Mouse (Mus musculus) kidney, adult 2 months (tissue): ENCODE measurements around the gene Cdh18. TPM values are rescaled to one million over a fixed set of nuclear protein-coding genes. Genes with fewer than 3 reads are reported as not detected.

Experiments used
- DNase-seq: peaks from one replicate; pipeline ENCODE4 v3.0.0; 2021
- H3K27ac ChIP-seq: fragments of 200-500 bp; 2 replicates; pipeline ENCODE4 v1.5.1; 2012; ENCODE audit warnings: low read depth, low read length, control low read depth, inconsistent platforms; ENCODE audit not compliant: insufficient read depth
- H3K27me3 ChIP-seq: fragments of 200-500 bp; replicated peaks from 2 replicates; pipeline ENCODE4 v1.6.1; 2012; ENCODE audit warnings: mild to moderate bottlenecking, moderate library complexity, low read length, inconsistent platforms; ENCODE audit not compliant: control insufficient read depth, insufficient read depth
- H3K36me3 ChIP-seq: fragments of 200-500 bp; 2 replicates; pipeline ENCODE4 v1.6.1; 2012; ENCODE audit warnings: mild to moderate bottlenecking, moderate library complexity, low read length, inconsistent platforms; ENCODE audit not compliant: control insufficient read depth, insufficient read depth
- H3K4me1 ChIP-seq: fragments of 200-500 bp; 2 replicates; pipeline ENCODE4 v1.6.1; 2011; ENCODE audit warnings: low read length; ENCODE audit not compliant: control insufficient read depth, insufficient read depth
- H3K4me3 ChIP-seq: fragments of 200-500 bp; 2 replicates; pipeline ENCODE4 v1.5.1; 2011; ENCODE audit warnings: mild to moderate bottlenecking, low read depth, low read length, control low read depth; ENCODE audit not compliant: insufficient read depth
- CTCF ChIP-seq: fragments of 200-500 bp; conservative IDR thresholded peaks from 2 replicates; pipeline ENCODE4 v1.5.1; 2011; ENCODE audit warnings: low read depth, mild to moderate bottlenecking, control low read depth, low read length, moderate library complexity, mixed read lengths; ENCODE audit not compliant: insufficient read depth, insufficient read length
- POLR2A ChIP-seq: fragments of 200-500 bp; IDR thresholded peaks from one replicate; pipeline ENCODE4 v1.6.1; 2011; ENCODE audit warnings: low read depth, low read length, control low read depth
- whole genome bisulfite sequencing: fragments of 180-500 bp; shearing (Covaris S2); methylation state at CpG from one replicate; pipeline ENCODE4 v1.1.7; 2018; 5-methylcytosine and 5-hydroxymethylcytosine counted together
- polyA plus RNA-seq: library from polyadenylated mRNA; depleted of rRNA; stranded (reverse); fragments of >200 nt; gene quantifications from 2 replicates; pipeline ENCODE4 v1.2.3, GENCODE M21; 2012

Gene Cdh18
- polyA plus RNA-seq, 1 experiment = not detected

GRCm38 (mm10) chr15:23174623-23175022 is 625.8 kb downstream of the Cdh18 start:
- no peaks in the 10 kb centered on the region for H3K4me1 ChIP-seq
- no peak overlapping the region for H3K4me3 ChIP-seq
- H3K36me3 ChIP-seq = no peaks in the 10 kb centered on the region
- TF ChIP-seq POLR2A (no peak), CTCF (no peak)
- H3K27ac ChIP-seq = no peak overlapping the region
- DNase-seq = no peak
- 59% methylated on average over 5 of the region's 5 CpGs for WGBS
- H3K27me3 ChIP-seq = no peaks in the 10 kb centered on the region

DNA sequence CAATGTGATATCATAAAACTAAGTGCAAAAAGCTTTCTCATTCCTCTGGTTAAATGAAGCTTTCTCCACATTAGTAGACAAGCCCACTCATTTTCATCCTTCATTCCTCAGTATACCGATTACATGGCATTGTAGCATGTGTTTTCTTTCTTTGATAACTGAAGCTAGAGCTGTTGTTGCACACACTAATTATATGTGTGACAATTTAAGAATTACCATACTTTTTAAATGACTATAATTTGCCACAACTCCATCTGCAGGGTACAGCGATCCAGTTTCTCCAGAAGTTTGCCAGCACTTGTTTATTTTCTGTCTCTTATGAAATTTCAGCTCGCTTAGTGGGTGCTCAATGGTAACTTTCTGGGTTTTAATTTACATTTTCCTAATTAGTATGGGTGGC is 663.2 kb downstream of the Cdh18 start:
- TF ChIP-seq CTCF (no peak), POLR2A (no peak)
- Histone ChIP-seq H3K27ac (no peak overlapping the region), H3K36me3 (no peaks in the 10 kb centered on the region), H3K4me1 (no peaks in the 10 kb centered on the region), H3K27me3 (no peaks in the 10 kb centered on the region), H3K4me3 (no peak overlapping the region)
- no peak for DNase-seq
- 86% methylated on average over 3 of the region's 3 CpGs for WGBS

DNA sequence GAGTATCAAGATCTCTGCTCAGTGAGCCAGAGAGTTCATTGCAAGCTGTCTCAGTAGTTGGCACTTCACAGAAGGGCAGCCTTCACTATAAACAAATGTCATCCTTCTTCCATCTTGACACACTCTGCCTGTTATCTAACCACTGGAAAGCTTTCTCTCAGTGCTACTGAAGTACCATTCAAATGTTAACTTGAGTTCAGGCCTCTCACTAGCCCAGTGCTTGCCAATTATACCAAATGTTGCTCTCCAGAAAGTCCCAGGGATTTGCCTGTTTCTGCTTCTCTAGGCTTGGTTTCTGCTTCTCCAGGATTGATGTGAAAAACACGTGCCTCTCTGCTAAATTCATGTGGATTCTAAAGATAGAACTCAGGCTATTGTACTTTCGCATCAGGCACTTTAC is 681.8 kb downstream of the Cdh18 start:
- Histone ChIP-seq H3K27me3 (no peaks in the 10 kb centered on the region), H3K4me3 (no peak overlapping the region), H3K36me3 (no peaks in the 10 kb centered on the region), H3K4me1 (no peaks in the 10 kb centered on the region), H3K27ac (no peak overlapping the region)
- no peak for TF ChIP-seq CTCF
- TF ChIP-seq POLR2A = no peak
- WGBS = 59% methylated on average over 2 of the region's 2 CpGs
- no peak for DNase-seq

GRCm38 (mm10) chr15:23257751-23258440 is 709.1 kb downstream of the Cdh18 start:
- no peak for DNase-seq
- Histone ChIP-seq H3K4me3 (no peak overlapping the region), H3K4me1 (no peaks in the 10 kb centered on the region), H3K27ac (no peak overlapping the region), H3K36me3 (no peaks in the 10 kb centered on the region), H3K27me3 (no peaks in the 10 kb centered on the region)
- 64% methylated on average over 5 of the region's 5 CpGs for WGBS
- TF ChIP-seq POLR2A (no peak), CTCF (no peak)

DNA sequence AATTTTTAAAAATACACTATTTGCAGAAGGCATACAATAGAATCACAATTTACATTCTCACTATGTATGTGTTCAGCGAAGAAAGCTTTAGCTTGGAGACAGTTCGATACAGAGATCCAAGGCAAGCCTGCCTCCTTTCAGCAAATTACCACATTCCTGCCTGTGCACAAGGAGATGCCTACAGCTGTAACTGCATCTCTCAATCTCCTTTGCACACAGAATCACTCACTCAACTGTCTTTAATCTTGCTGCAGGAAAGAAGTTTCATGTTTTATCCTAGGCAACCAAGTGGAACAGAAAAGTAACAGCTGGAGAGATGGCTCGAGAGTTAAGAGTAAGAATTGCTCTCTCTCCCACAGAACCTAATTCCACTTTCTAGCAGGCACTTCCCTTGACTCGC is 729.6 kb downstream of the Cdh18 start:
- DNase-seq = no peak
- WGBS = 35% methylated on average over 4 of the region's 4 CpGs
- Histone ChIP-seq H3K27me3 (no peaks in the 10 kb centered on the region), H3K27ac (no peak overlapping the region), H3K4me1 (no peaks in the 10 kb centered on the region), H3K4me3 (no peak overlapping the region), H3K36me3 (no peaks in the 10 kb centered on the region)
- TF ChIP-seq CTCF = no peak
- no peak for TF ChIP-seq POLR2A

- no peaks in the 10 kb centered on the region for H3K27me3 ChIP-seq
- TF ChIP-seq POLR2A (no peak), CTCF (no peak)
- 13% methylated on average over 1 of the region's 1 CpGs for WGBS
- H3K27ac ChIP-seq = no peak overlapping the region
- H3K4me3 ChIP-seq = no peak overlapping the region
- DNase-seq = no peak
- H3K4me1 ChIP-seq = no peaks in the 10 kb centered on the region
- H3K36me3 ChIP-seq = no peaks in the 10 kb centered on the region
These were observed 756.2 kb downstream of the Cdh18 start for GRCm38 (mm10) chr15:23305018-23305417.

- DNase-seq = no peak
- H3K4me3 ChIP-seq = no peak overlapping the region
- H3K36me3 ChIP-seq = no peaks in the 10 kb centered on the region
- no peak for TF ChIP-seq CTCF
- TF ChIP-seq POLR2A = no peak
- 78% methylated on average over 3 of the region's 3 CpGs for WGBS
- no peaks in the 10 kb centered on the region for H3K4me1 ChIP-seq
- H3K27ac ChIP-seq = no peak overlapping the region
- no peaks in the 10 kb centered on the region for H3K27me3 ChIP-seq
These were observed 767.9 kb downstream of the Cdh18 start for GRCm38 (mm10) chr15:23316766-23317165.
